Mouse (Mus musculus): Measurements from ENCODE around the gene Tbp. TPM values are rescaled to one million over a fixed set of nuclear protein-coding genes. Genes with fewer than 3 reads are reported as not detected.
"Not testable (repeated sequence)": the region's sequence is repeated elsewhere in the genome, so short reads cannot be mapped to it uniquely, and the experiment has no call there.

The Tbp gene
- total RNA-seq, 2 experiments from 2014 or later = 17.2 to 18.0 TPM

DNA sequence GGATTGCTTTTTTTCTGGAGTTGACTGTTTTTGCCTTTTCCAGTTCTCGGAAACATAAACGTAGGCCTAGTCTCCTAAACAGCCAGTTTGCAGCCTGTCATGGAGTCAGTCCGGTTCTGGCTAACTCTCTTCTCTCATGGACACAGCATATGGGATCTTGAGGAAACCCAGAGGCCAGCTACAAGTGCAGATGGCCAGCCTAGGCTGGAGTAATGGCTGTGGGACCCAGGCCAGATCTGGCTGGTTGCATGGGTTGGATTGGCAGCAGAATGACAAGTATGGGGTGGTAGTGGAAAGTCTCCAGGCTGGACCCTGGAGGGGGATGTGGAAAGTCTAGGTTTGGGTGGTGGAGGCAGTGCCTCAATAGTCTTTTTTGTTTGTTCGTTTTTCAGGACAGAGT, 40.6 kb downstream of the Tbp start:
- DNase-seq = no peak

GRCm38 (mm10) chr17:15543868-15544267, 44.2 kb downstream of the Tbp start:
- DNase-seq = not testable (repeated sequence)

- DNase-seq = no peak
Observed at GRCm38 (mm10) chr17:15546440-15546839, 46.8 kb downstream of the Tbp start.

- DNase-seq = no peak
Observed at GRCm38 (mm10) chr17:15549713-15550112, 50.0 kb downstream of the Tbp start.

GRCm38 (mm10) chr17:15559946-15560345, 60.3 kb downstream of the Tbp start:
- no peak for DNase-seq

DNA sequence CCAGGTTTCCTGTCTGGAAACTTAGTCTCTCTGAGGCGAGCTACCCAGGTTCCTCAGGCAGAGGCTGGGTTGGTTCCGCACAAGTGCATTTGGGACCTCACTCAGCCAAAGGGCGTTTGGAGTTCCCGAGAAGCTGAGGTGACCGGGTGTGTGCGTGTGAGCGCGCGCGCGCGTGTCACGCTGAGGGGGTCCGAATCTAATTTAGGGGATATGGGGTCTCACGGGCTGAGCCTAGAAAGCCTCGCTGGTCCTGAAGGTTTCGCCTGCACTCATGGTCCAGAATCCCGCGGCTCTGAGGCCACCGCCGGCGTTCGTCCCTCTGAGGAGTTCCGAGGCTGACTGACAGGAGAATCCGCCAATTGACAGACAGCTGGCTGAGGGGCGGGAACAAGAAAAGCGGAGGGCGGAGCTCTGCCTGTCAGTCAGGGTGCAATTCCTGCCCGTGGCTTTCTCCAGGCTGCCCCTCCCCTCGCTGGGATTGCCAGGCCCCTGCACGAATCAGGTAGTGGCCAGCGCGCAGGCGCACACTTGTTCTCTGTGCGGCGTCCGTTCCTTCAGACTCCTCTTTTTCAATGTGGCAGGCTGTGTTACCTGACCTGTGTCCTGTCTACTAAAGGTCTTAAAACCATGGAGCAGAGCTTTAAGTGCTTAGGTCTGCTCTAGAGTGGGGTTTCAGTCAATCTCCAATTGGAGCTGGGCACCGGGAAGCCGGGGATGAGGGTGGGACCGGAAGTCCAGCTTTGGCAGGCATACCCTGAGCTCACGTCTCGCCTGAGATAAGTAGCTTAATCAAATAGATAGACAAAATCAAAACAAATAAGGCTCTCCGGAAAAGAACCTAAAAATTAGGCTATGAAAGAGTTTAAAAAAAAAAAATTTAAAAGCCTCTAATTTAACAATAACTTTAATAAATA, 64.6 kb downstream of the Tbp start, which contains the start of gene Prdm9:
Gene Prdm9 (minus strand): TSS at position 341 of the 914 bp plus-strand sequence.
- DNase-seq = peak; percentile 100

- no peak for DNase-seq
Observed at GRCm38 (mm10) chr17:15564928-15565300, 65.2 kb downstream of the Tbp start.

GRCm38 (mm10) chr17:15566908-15567307, 67.2 kb downstream of the Tbp start:
- no peak for DNase-seq

GRCm38 (mm10) chr17:15575056-15575455, 75.4 kb downstream of the Tbp start:
- no peak for DNase-seq

DNA sequence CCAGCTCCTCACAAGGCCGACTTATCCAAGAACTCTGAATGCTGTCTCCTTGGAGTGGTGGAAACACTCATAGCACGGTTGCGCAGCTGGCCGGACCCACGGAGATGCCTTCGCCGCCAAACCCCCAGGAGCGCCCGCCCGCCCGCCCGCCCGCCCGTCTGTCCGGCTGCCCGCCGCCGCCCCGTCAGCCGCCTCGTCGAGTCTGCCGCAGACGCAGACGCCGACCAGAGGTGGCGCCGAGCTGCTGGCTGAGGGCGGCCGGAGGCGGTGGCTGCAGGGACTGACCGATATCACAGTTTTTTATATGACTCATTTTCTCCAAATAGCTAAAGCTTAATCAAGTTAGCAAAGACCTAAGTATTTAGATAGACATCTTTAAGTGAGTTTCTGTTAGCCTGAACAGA, 77.6 kb downstream of the Tbp start:
- peak; percentile 54 for DNase-seq

Other genes starting within 250 kb of the Tbp start
- 1 to 10 TPM; 6.7 to 7.2 TPM for gene Dll1, start 123.0 kb upstream of the Tbp start, total RNA-seq (2021)
- 10 to 100 TPM in 1 of 2 experiments, 1 to 10 TPM in 1; 9.2 to 10.5 TPM for gene Fam120b, start 103.7 kb upstream of the Tbp start, total RNA-seq (2021)
- 100 to 1,000 TPM; 141 to 145 TPM for gene Psmb1, start 137 bp upstream of the Tbp start, total RNA-seq (2021)
- gene Pdcd2, start 27.4 kb downstream of the Tbp start, total RNA-seq (2021) = 10 to 100 TPM; 19.5 to 21.7 TPM
- gene Prdm9, start 64.5 kb downstream of the Tbp start, total RNA-seq (2021) = 1 to 10 TPM; 2.7 to 3.3 TPM
- gene Chd1, start 205.1 kb downstream of the Tbp start, total RNA-seq (2021) = 10 to 100 TPM; 28.0 TPM

Measured in heart, postnatal 4 days (tissue).